ENCODE assay signal across 10 mouse cellular contexts in the genomic region with DNA sequence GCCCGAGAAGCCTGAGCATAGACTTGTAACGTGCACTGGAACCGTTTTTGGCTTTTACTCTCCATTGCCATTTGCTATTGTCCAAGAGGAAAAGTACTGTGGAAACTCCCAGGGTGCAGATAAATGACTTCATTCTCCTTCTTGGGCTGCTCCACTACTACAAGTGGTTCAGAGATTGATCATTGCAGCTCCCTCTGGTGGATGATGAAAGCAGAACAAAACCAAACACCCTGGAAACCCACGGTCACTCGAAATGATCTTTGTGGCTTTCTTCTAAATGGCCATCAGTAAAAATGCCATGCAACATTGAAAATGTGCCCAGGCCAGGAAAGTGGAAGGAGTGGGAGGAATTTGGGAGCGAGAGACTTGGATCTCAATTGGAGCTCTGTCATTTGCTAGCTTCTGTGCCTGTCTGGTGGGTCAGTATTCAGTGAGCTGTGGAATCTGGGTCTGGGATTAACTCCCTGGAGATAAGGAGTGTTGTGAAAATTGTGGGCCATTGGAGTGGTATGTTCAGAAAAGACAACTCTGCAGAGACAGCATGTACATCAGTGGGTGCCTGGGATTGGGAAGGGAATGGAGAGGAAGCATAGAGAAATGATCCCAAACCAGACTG.
DNase-seq lines count a peak whose midpoint lies in the region; ATAC-seq lines count a peak whose summit lies in the region.
"Had no signal": no experiment of that assay in that cellular context is flagged by ENCODE, and none has a peak within 500 bp of the region (broad histone marks: within the 10 kb centered on the region; RNA-seq: fewer than 3 reads in every experiment).

No protein-coding gene starts in this region.

- H3K4me2 ChIP-seq in heart, embryonic 11.5 days, result no peak overlapping the region; the same call in 1 of the 2 replicates
- no peak overlapping the region for H3K4me2 ChIP-seq in forebrain, embryonic 14.5 days (ENCODE audit: low read length)

- no peaks in the 10 kb centered on the region for H3K27me3 ChIP-seq in heart, embryonic 11.5 days (ENCODE audit: control insufficient read depth, insufficient read depth, low read length)
- H3K27me3 ChIP-seq in forebrain, embryonic 14.5 days (replicated peaks; ENCODE audit: control insufficient read depth, insufficient read depth, low read length), result no peaks in the 10 kb centered on the region

- peak; percentile 85 for DNase-seq in heart, adult 18-20 months
- DNase-seq in c-Kit-positive CD71-positive TER-119-positive erythroid progenitor cells, embryonic 14.5 days (ENCODE audit: low spot score), result peak; percentile 23
- DNase-seq in forebrain, embryonic 14.5 days (ENCODE audit: low spot score), result peak; percentile 77
- DNase-seq in layer of hippocampus, adult 11-12 months (ENCODE audit: low spot score), result peak; percentile 74
- DNase-seq in lung, postnatal 10 days, result peak; percentile 85
- peak; percentile 46 for DNase-seq in retina, postnatal 7 days (ENCODE audit: low read depth, low spot score)

- no peaks in the 10 kb centered on the region for H3K9me3 ChIP-seq in heart, embryonic 11.5 days (replicated peaks; ENCODE audit: control insufficient read depth, low read length)
- no peaks in the 10 kb centered on the region for H3K9me3 ChIP-seq in forebrain, embryonic 14.5 days (replicated peaks; ENCODE audit: control insufficient read depth, low read length)
- H3K9me3 ChIP-seq: G1E; megakaryocyte, embryonic 14.5 days had no signal

- H3K4me3 ChIP-seq in heart, embryonic 11.5 days (ENCODE audit: low read depth, low read length), result no peak overlapping the region
- no peak overlapping the region for H3K4me3 ChIP-seq in forebrain, embryonic 14.5 days (ENCODE audit: low read depth, low read length)
- H3K4me3 ChIP-seq: megakaryocyte, embryonic 14.5 days had no signal

- H3K9ac ChIP-seq in heart, embryonic 11.5 days (ENCODE audit: low read depth, low read length), result no peak overlapping the region
- H3K9ac ChIP-seq in forebrain, embryonic 14.5 days (ENCODE audit: low read length), result no peak overlapping the region

- ATAC-seq in heart, embryonic 11.5 days (replicated peaks; ENCODE audit: insufficient number of reproducible peaks, low FRiP score, low TSS enrichment), result no peak; the same call in 1 of the 2 replicates
- peak; percentile 83 for ATAC-seq in forebrain, embryonic 14.5 days
- peak; percentile 70 to 74 for ATAC-seq in hematopoietic stem cell, adult 5-6 weeks (replicated peaks in 1 of 2; ENCODE audit: insufficient read depth in 1 of 2, low FRiP score in 2 of 2, low TSS enrichment in 1 of 2, low read depth in 1 of 2, poor library complexity in 2 of 2, severe bottlenecking in 2 of 2)

- no peaks in the 10 kb centered on the region for H3K36me3 ChIP-seq in heart, embryonic 11.5 days (ENCODE audit: control insufficient read depth, insufficient read depth, low read length)
- no peaks in the 10 kb centered on the region for H3K36me3 ChIP-seq in forebrain, embryonic 14.5 days (ENCODE audit: control insufficient read depth, insufficient read depth, low read length)
- H3K36me3 ChIP-seq: G1E had no signal

- H3K4me1 ChIP-seq in heart, embryonic 11.5 days (ENCODE audit: control insufficient read depth, insufficient read depth, low read length), result no peaks in the 10 kb centered on the region
- no peaks in the 10 kb centered on the region for H3K4me1 ChIP-seq in forebrain, embryonic 14.5 days (ENCODE audit: control insufficient read depth, insufficient read depth, low read length)

- WGBS in heart, embryonic 11.5 days (ENCODE audit: insufficient replicate concordance), result 34% methylated on average over 6 of the region's 6 CpGs
- WGBS in forebrain, embryonic 14.5 days, result 26% methylated on average over 6 of the region's 6 CpGs

- H3K27ac ChIP-seq in heart, embryonic 11.5 days (ENCODE audit: low read depth, low read length), result no peak overlapping the region
- no peak overlapping the region for H3K27ac ChIP-seq in forebrain, embryonic 14.5 days (ENCODE audit: low read depth, low read length)

Comparison
In these comparisons a context has a peak if more than half of its experiments do, and no peak if none do; other contexts are left out.
1. DNase-seq: peak in every context shown above with its lines; median percentile 85 in heart, adult 18-20 months; 85 in lung, postnatal 10 days; 77 in forebrain, embryonic 14.5 days; 74 in layer of hippocampus, adult 11-12 months; 46 in retina, postnatal 7 days; 23 in c-Kit-positive CD71-positive TER-119-positive erythroid progenitor cells, embryonic 14.5 days.